Mouse (Mus musculus) embryonic fibroblast, embryonic 13.5 days (primary cell): ENCODE data around the gene Lipa.

Source experiments
- CTCF ChIP-seq: IDR thresholded peaks from 2 replicates; pipeline ENCODE4 v1.5.1; 2011; ENCODE audit warnings: mild to moderate bottlenecking, control low read depth, low read length, moderate library complexity, borderline replicate concordance; ENCODE audit not compliant: insufficient read depth
- POLR2A ChIP-seq: IDR thresholded peaks from 2 replicates; pipeline ENCODE4 v1.6.1; 2011; ENCODE audit warnings: low read depth, mild to moderate bottlenecking, control low read depth, low read length, moderate library complexity

DNA sequence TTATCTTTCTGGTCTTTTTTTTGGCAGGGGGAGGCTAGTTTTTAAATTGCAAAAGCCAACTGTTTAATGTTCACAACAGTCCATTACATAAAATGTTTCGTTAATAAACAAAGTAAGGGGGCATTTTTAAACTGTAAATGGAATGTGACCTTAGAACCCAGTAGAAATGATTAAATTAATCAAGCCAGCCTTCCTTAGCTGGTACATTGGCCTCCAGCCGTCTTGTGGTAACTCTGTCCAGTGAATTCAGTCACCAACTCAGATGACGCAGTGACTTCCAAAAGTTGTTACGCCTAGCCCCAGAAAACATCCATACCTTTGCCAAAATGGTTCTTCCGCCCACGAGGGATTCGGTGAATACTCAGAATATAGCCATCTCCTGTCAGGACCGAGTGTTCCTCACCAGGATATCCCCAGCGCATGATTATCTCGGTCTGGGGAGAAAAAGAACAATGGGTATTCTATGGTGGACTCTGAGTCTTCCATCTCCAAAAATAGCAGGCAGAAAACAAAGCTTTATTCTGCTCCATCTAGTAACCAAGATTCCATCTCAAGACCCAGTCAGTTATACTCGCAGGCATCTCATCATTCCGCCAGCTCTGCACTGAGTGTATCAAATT, 4.1 kb downstream of the Lipa start:
- TF ChIP-seq POLR2A (no peak), CTCF (no peak)
